Mouse (Mus musculus) Patski (cell line): ENCODE data around the gene Dysf. TPM values are rescaled to one million over a fixed set of nuclear protein-coding genes. Genes with fewer than 3 reads are reported as not detected.

ENCODE experiments used
- ATAC-seq: fragments of 100-300 bp; one replicate; pipeline ENCODE4 v1.8.0; 2021
- CTCF ChIA-PET: fragments of 350-600 bp; sonication (Branson Sonifier 250); formaldehyde crosslinking; loops from one replicate; lab custom pipeline; 2022; ENCODE audit warnings: inconsistent platforms; lab: Charles Lee
- POLR2A ChIA-PET: fragments of 350-600 bp; sonication (Branson Sonifier 250); formaldehyde crosslinking; loops from one replicate; lab custom pipeline; 2022; ENCODE audit warnings: antibody characterized with exemption, inconsistent platforms; lab: Charles Lee
- DNase-seq: peaks from one replicate; pipeline ENCODE4 v3.0.0-alpha.2; 2011; ENCODE audit warnings: low read depth, low spot score
- H3K27me3 ChIP-seq: fragments of 371-371 bp; one replicate; pipeline ENCODE4 v1.5.1; 2021
- CTCF ChIP-seq: fragments of 100-300 bp; IDR thresholded peaks from one replicate; pipeline ENCODE4 v1.5.1; 2021
- in situ Hi-C: fragments of 300-500 bp; cut with MboI; formaldehyde crosslinking; loops from 3 replicates; pipeline ENCODE4 v1.11.1; 2018; ENCODE audit warnings: low pct_unique_long_range_greater_than_20kb, mixed read lengths
- polyA plus RNA-seq: library from polyadenylated mRNA; unstranded; gene quantifications from one replicate; pipeline ENCODE4 v1.2.3, GENCODE M21; 2021

Dysf gene
- polyA plus RNA-seq, 1 experiment from 2014 or later: 79.8 TPM

DNA sequence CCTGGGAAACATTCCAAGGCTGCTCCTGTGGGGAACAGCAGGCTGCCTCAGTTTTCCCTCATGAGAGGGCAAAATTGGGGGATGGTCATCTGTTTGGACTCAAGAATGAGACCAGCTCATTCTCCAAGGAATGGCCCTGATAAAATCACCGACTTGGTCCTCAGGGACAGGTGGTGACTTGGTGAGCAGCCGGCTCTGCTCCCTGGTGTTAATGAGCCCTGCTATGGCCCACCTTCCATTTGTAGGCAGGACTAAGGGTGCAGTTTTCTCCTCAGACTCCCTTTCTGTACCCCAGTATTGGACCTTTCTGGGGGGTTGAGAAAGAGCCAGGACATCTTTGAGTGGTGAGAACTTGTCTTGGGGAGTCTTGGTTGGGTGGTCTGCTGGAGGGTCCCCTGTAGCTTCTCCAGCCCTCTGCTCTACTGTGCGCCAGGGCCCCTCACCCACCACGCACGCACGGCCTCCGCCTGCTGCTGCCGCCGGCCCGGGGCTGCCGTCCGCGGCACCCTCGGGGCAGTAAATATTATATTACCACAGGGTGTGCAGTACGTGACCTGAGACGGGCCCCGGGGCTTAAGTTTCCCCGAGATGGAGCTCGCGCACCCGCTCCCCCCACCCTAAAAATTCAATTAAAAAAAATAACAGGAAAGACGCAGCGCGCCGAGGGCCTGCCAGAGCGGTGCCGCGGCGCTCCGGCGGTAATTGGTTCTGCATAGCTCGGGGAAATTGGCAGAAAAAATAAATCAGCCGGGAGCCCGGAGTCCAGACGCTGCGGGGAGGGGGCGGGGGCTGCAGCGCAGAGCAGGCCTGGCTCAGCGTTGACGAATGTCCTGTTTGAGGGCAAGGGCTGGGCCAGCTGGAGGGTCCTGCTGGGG is 97.0 kb downstream of the Dysf start:
- in situ Hi-C loops: no loop called here
- ChIA-PET CTCF (no interaction called here), POLR2A (no interaction called here)
- DNase-seq: no peak
- TF ChIP-seq CTCF: no peak
- no peak for ATAC-seq
- no peaks in the 10 kb centered on the region for H3K27me3 ChIP-seq

- no peak for DNase-seq
- H3K27me3 ChIP-seq: no peaks in the 10 kb centered on the region
- in situ Hi-C loops: no loop called here
- no peak for TF ChIP-seq CTCF
- POLR2A ChIA-PET: no interaction called here
- CTCF ChIA-PET: no interaction called here
- ATAC-seq: no peak
These were observed 97.7 kb downstream of the Dysf start for GRCm38 (mm10) chr6:84106082-84106481.

DNA sequence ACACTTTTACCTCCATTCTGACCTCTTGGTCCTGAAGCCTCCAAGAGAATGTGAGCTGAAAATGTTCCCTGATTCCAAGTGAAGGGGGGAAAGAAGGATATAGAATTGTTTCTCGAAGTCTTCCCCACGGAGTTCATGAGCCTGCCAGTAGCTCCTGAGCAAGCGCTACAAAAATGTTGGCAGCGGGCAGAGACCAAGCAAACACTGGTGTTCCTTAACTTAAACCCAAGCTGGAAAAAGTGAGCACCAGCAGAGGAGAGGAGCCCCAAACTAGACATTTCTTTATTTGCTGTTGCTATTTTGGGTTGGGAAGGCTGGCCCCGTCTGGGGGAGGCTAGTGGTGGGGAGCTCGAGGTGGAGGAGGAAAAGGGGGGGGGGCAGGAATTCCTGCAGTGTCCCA is 102.0 kb downstream of the Dysf start:
- ChIA-PET CTCF (interaction anchor here (1.4 kb wide), 1 partner anchor 9 kb away, joined by 3 read pairs; no protein-coding TSS in a partner anchor), POLR2A (no interaction called here)
- DNase-seq (no peak), ATAC-seq (no peak)
- no peaks in the 10 kb centered on the region for H3K27me3 ChIP-seq
- in situ Hi-C loops: no loop called here
- no peak for TF ChIP-seq CTCF

DNA sequence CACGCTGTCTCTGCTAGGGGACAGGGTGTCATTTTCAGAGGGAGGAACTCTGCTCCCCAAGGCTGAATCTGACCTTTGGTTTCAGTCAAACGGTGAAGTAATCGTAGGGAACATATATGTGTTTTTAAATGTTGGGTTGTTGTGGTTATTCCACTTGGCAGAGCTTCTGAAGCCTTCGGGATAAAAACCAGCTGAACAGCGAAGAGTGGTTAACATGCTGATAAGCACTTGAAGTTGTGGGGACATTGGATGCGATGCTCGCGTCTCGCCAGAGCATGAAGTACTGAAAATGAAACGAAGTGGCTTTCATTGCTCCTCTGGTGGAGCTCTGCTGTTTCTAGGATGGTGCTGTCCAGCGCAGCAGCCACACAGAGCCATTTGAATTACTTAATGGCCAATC is 102.7 kb downstream of the Dysf start:
- no peak for DNase-seq
- ATAC-seq: no peak
- H3K27me3 ChIP-seq: no peaks in the 10 kb centered on the region
- no peak for TF ChIP-seq CTCF
- in situ Hi-C loops: no loop called here
- ChIA-PET POLR2A (no interaction called here), CTCF (interaction anchor here (1.4 kb wide), 1 partner anchor 8 kb away, joined by 3 read pairs; no protein-coding TSS in a partner anchor)

DNA sequence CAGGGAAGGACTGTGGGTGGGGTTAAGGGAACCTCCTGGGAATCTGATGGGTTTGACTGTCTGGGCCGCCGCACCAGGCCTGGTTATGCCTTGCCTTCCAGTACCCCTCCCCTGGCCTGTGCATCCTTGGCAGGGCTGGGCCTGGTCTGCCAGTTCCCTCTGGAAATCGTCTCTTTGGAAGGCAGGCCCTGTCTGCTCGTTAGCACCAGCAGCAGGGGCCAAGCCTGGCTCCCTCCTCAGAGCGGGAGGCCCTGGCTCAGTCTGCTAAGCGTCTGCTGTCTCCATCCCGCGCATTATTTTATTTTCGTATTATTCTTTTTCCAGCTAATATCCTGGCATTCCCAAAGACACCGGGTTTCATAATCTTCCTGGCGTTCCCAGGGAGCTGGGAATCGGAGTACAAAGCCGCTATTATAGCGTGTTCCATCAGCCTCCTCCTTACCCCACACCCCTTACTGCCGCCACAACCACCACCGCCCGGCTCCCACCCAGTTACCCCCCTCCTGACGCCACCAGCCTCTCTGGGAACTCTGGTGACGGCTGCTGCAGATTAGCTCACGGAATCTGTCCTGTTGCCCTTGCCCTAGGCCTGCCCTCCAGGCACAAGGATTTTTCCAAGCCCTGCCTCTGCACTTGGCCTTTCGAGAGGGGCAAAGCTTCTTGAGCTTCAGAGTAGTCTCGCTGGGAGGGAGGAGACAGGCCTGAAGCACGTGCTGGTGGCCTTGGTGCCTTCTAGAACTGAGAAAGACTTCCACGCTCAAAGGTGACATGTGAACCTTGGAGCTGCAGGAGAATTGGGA is 111.5 kb downstream of the Dysf start:
- ChIA-PET CTCF (interaction anchor here (0.9 kb wide), 1 partner anchor 9 kb away, joined by 3 read pairs; no protein-coding TSS in a partner anchor), POLR2A (no interaction called here)
- ATAC-seq (no peak), DNase-seq (no peak)
- H3K27me3 ChIP-seq: no peaks in the 10 kb centered on the region
- no peak for TF ChIP-seq CTCF
- in situ Hi-C loops: no loop called here

GRCm38 (mm10) chr6:84124609-84125008 is 116.2 kb downstream of the Dysf start:
- ChIA-PET CTCF (interaction anchor here (1.2 kb wide), 1 partner anchor 11 kb away, joined by 3 read pairs; no protein-coding TSS in a partner anchor), POLR2A (interaction anchor here (0.7 to 1.0 kb wide), 2 partner anchors 13 to 187 kb away, joined by 4 read pairs; no protein-coding TSS in a partner anchor)
- TF ChIP-seq CTCF: no peak
- ATAC-seq (peak; percentile 36), DNase-seq (no peak)
- in situ Hi-C loops: no loop called here
- no peaks in the 10 kb centered on the region for H3K27me3 ChIP-seq

DNA sequence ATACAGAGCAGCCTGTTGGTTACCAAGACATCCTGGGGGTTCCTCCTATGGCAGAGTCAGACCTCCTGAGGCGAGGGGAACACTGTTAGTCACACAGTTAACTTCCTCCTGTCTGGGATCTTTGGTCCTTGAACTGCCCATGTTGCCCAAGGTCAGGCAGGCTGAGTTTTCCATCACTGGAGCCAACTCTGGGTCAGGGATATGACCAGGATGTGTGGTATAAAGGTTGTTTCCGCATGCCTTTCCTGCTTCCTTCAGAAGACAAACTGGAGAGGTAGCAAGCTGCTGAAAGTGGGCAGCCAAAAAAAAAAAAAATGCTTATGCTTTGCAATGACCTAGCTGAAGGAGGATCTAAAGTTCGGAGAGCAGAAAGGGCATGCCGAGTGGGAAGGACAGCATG is 116.7 kb downstream of the Dysf start:
- ChIA-PET POLR2A (interaction anchor here (0.7 to 1.0 kb wide), 3 partner anchors 13 to 188 kb away, joined by 3 to 4 read pairs (median 4); no protein-coding TSS in a partner anchor), CTCF (interaction anchor here (1.2 kb wide), 1 partner anchor 12 kb away, joined by 3 read pairs; no protein-coding TSS in a partner anchor)
- in situ Hi-C loops: no loop called here
- no peak for DNase-seq
- no peak for ATAC-seq
- no peak for TF ChIP-seq CTCF
- no peaks in the 10 kb centered on the region for H3K27me3 ChIP-seq

DNA sequence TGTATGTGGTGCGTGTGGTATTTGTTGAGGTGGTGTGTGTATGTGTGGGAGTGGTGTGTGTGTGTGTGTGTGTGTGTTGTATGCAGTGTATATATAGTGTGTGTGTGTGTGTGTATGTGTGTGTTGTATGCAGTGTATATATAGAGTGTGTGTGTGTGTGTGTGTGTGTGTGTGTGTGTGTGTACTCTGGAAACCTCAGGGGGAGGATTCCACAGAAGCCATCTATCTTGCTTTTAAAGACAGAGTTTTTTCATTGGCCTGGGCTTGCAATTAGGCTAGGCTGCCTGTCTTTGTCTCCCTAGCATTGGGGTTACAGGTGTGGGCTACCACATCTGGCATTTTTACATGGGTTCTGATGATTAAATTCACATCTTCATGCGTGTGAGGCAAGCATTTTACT is 119.8 kb downstream of the Dysf start:
- no peak for DNase-seq
- no peak for TF ChIP-seq CTCF
- in situ Hi-C loops: no loop called here
- H3K27me3 ChIP-seq: no peaks in the 10 kb centered on the region
- ATAC-seq: no peak
- ChIA-PET POLR2A (no interaction called here), CTCF (interaction anchor here (1.0 kb wide), 1 partner anchor 11 kb away, joined by 3 read pairs; no protein-coding TSS in a partner anchor)

DNA sequence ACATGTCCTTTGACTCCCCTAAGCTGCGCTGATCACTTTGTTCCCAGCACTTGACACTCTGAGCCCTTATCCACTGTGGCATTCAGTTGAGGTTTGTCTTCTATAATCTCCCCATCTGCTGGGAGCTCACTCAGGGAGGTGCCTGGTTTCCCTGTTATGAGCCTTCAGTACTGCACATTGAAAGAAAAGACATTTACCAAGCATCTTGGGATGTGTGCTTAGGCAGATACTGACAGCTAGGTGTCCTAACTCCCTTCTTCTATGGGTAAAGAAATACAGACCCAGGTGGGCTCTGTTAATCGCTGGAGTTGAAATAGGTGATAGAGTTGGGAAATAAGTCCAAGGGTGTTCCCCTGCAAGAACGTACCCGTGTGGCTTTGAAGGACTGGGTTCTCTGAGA is 122.5 kb downstream of the Dysf start:
- CTCF ChIA-PET: interaction anchor here (0.5 kb wide), 1 partner anchor 762 kb away, joined by 3 read pairs; no protein-coding TSS in a partner anchor

GRCm38 (mm10) chr6:84131539-84131938 is 123.1 kb downstream of the Dysf start:
- DNase-seq (no peak), ATAC-seq (no peak)
- in situ Hi-C loops: no loop called here
- ChIA-PET POLR2A (interaction anchor here (1.5 kb wide), 1 partner anchor 10 kb away, joined by 4 read pairs; no protein-coding TSS in a partner anchor), CTCF (no interaction called here)
- TF ChIP-seq CTCF: no peak
- no peaks in the 10 kb centered on the region for H3K27me3 ChIP-seq

More for the DNA sequence above, 122.5 kb downstream of the Dysf start:
- TF ChIP-seq CTCF: no peak
- in situ Hi-C loops: no loop called here
- ATAC-seq (no peak), DNase-seq (no peak)
- H3K27me3 ChIP-seq: no peaks in the 10 kb centered on the region
- POLR2A ChIA-PET: interaction anchor here (1.5 kb wide), 1 partner anchor 10 kb away, joined by 4 read pairs; no protein-coding TSS in a partner anchor
